Mouse (Mus musculus) embryonic fibroblast, embryonic 13.5 days (primary cell): ENCODE measurements around the gene Trib3. TPM values are rescaled to one million over a fixed set of nuclear protein-coding genes. Genes with fewer than 3 reads are reported as not detected.
A peak's percentile ranks its signal among the peaks of the same experiment; 100 is the strongest.

Experiments used
- H3K27ac ChIP-seq: 2 replicates; pipeline ENCODE4 v1.5.1; 2012; ENCODE audit warnings: low read length, control low read depth, inconsistent platforms; ENCODE audit not compliant: insufficient read depth
- H3K4me1 ChIP-seq: 2 replicates; pipeline ENCODE4 v1.6.1; 2011; ENCODE audit warnings: low read length; ENCODE audit not compliant: control insufficient read depth, insufficient read depth
- H3K4me3 ChIP-seq: 2 replicates; pipeline ENCODE4 v1.5.1; 2011; ENCODE audit warnings: mild to moderate bottlenecking, control low read depth, low read length; ENCODE audit not compliant: insufficient read depth
- CTCF ChIP-seq: IDR thresholded peaks from 2 replicates; pipeline ENCODE4 v1.5.1; 2011; ENCODE audit warnings: mild to moderate bottlenecking, control low read depth, low read length, moderate library complexity, borderline replicate concordance; ENCODE audit not compliant: insufficient read depth
- POLR2A ChIP-seq: IDR thresholded peaks from 2 replicates; pipeline ENCODE4 v1.6.1; 2011; ENCODE audit warnings: low read depth, mild to moderate bottlenecking, control low read depth, low read length, moderate library complexity
- polyA plus RNA-seq: library from polyadenylated mRNA; stranded (reverse); fragments of >200 nt; gene quantifications from 2 replicates; pipeline ENCODE4 v1.2.4, GENCODE M21; 2011; ENCODE audit warnings: low read depth; ENCODE audit not compliant: missing spikeins, insufficient read length

The Trib3 gene
- polyA plus RNA-seq, 1 experiment, result 85.1 TPM

DNA sequence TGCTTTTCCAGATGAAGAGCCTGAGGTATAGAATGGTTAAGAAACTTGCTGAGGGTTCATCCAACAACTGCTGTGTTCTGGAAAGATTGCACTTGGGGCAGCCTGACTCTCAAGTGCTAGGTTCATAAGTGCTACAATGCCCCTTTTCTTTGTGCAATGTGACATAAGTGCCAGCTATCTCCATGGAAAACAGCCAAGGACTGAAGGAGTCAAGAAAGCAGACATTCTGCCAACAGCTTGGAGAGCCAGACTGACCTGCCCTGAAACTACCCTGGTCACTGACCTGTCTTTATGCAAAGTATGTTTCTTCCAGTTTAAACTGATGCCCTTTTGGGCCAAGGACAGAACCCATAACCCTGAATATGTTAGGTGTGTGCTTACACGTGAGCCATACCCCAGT, 7.0 kb downstream of the Trib3 start:
- no peak overlapping the region for H3K4me3 ChIP-seq
- no peak overlapping the region for H3K27ac ChIP-seq
- 0 out of 2 replicates have a peak, but pooled peaks have one; percentile 9 for TF ChIP-seq POLR2A
- TF ChIP-seq CTCF, result no peak
- peaks cover 9% of the 10 kb centered on the region; the same call in 1 of the 2 replicates for H3K4me1 ChIP-seq

DNA sequence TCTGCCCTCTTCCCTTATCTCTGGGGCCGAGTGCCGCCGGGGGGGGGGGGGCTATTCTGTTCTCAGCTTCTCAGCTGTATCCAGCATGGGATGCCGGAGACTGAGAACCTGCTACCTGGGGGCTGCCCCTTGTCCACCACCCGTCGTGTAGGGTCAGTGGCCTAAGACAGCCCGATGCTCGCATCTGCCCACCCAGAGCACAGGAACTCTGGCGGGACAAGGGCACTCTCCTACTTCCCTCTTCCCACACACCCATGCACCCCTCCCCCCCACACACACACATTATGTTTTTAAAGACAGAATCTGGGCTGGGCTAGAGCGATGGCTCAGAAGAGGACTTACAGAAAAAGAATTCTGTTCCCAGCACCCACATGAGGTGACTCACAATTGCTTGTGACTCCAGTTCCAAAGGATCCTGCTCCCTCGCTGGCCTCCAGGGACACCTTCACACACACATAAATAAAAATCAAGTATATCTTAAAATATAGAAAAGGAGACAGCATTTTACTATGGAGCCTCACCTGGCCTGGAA, 8.5 kb downstream of the Trib3 start:
- H3K4me1 ChIP-seq, result peaks cover 9% of the 10 kb centered on the region; the same call in 1 of the 2 replicates
- no peak overlapping the region for H3K4me3 ChIP-seq
- no peak overlapping the region for H3K27ac ChIP-seq
- TF ChIP-seq POLR2A (no peak; the same call in 1 of the 2 replicates), CTCF (no peak)

GRCm38 (mm10) chr2:152333345-152334006, 10.4 kb downstream of the Trib3 start:
- Histone ChIP-seq H3K27ac (no peak overlapping the region), H3K4me1 (peaks cover 9% of the 10 kb centered on the region; the same call in 1 of the 2 replicates), H3K4me3 (no peak overlapping the region)
- TF ChIP-seq CTCF (no peak), POLR2A (no peak)

DNA sequence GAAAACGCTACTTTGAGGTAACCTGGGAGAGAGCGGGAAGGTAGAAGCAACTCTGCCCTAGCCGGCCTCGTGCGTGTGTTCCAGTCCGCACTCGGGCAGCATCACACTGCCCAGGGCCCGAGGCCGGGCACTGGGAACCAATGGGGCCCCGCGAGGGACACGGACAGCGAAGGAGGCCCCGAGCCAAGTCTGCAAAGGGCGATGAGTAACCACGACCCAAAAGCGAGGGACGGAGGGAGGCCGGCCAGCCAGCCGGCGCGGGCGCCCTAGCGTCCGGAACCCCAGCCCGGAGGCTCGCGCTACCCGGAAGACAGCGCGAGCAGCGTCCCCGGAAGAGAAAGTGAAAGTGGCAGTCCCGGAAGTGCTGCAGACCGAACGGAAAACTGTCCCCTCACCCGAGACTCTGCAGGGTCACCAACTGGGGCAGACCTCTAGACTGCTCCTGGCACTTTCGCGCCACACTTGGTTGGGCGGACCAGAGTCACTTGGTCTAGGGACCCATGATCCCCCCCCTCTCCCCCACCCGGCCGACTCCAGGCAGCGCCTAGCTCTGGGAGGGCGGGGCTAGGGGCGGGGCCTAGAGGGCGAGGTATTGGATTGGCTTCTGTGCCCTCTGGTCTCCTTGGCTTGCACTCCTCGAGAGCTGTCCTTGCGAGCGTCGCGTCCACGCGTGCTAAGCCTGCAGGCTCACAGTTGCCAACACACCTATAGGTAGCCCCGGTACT, 11.6 kb downstream of the Trib3 start, which contains the start of gene Rbck1:
TSS of gene Rbck1 (minus strand) at position 553 of the 725 bp plus-strand sequence.
- H3K27ac ChIP-seq, result peak within 1 kb of the TSS; percentile 74
- H3K4me3 ChIP-seq, result peak within 1 kb of the TSS; percentile 92
- TF ChIP-seq POLR2A (peak; percentile 88), CTCF (no peak)
- H3K4me1 ChIP-seq, result peaks cover 9% of the 10 kb centered on the region; the same call in 1 of the 2 replicates

DNA sequence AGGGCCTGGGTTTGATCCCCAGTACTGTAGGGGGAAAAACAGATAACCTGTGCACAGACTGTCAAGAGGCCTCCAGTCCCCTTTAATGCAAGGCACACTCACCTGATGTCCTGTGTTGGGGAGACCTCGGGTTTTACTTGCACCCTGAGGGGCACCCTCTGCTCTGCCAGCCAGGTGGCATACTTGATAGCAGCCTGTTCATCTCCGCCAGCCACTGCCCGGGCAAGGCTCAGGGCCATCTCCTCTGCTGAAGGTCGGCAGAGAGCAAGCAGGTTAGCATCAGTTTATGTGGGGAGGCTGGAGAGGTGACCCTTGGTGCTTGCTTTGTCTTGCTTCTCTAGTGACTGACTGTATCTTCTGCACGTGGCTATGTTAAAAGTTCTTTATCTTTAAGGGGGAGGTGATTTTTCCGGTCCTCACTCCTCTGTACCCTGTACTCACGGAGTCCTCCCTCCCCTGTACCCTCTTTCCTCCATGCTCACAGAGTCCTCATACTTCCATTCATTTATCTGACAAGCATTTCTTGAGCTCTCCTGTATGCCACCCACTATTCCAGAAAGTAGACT, 12.9 kb downstream of the Trib3 start:
- peaks cover 1% of the 10 kb centered on the region; the same call in 1 of the 2 replicates for H3K4me1 ChIP-seq
- TF ChIP-seq POLR2A, result no peak
- H3K4me3 ChIP-seq, result peak overlapping the region; percentile 92
- H3K27ac ChIP-seq, result no peak overlapping the region

DNA sequence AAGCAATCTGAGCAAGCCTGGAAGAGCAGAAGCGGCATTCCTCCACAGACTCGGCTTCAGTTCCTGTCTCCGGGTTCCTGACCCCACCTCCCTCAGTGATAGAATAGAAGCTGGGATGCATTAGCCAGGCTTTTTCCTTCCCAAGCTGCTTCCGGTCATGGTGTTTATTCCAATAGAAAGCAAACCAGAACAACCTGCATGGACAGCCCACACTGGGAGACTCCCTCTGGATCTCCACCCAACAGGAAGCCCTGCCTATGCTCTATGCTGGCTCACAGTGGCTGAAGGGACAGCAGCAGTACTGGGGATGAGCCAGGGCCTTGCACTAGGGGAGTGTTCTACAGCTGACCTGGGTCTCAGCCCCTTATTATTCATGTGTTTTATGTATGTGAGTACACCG, 15.9 kb downstream of the Trib3 start:
- H3K4me3 ChIP-seq, result no peak overlapping the region
- TF ChIP-seq POLR2A (no peak), CTCF (no peak)
- H3K4me1 ChIP-seq, result no peaks in the 10 kb centered on the region
- no peak overlapping the region for H3K27ac ChIP-seq

GRCm38 (mm10) chr2:152326654-152327053, 17.2 kb downstream of the Trib3 start:
- H3K27ac ChIP-seq, result no peak overlapping the region
- no peak for TF ChIP-seq POLR2A
- no peak for TF ChIP-seq CTCF
- no peaks in the 10 kb centered on the region for H3K4me1 ChIP-seq

GRCm38 (mm10) chr2:152326157-152326556, 17.7 kb downstream of the Trib3 start:
- Histone ChIP-seq H3K4me3 (no peak overlapping the region), H3K4me1 (no peaks in the 10 kb centered on the region), H3K27ac (no peak overlapping the region)
- TF ChIP-seq CTCF, result no peak
- no peak for TF ChIP-seq POLR2A

More at GRCm38 (mm10) chr2:152326654-152327053, 17.2 kb downstream of the Trib3 start:
- H3K4me3 ChIP-seq, result no peak overlapping the region

GRCm38 (mm10) chr2:152324842-152325241, 19.0 kb downstream of the Trib3 start:
- Histone ChIP-seq H3K4me1 (no peaks in the 10 kb centered on the region), H3K4me3 (no peak overlapping the region)
- TF ChIP-seq CTCF (no peak), POLR2A (no peak)

GRCm38 (mm10) chr2:152323971-152324370, 19.9 kb downstream of the Trib3 start:
- H3K4me3 ChIP-seq, result no peak overlapping the region
- H3K4me1 ChIP-seq, result no peaks in the 10 kb centered on the region
- H3K27ac ChIP-seq, result no peak overlapping the region
- TF ChIP-seq POLR2A (no peak), CTCF (no peak)

More at GRCm38 (mm10) chr2:152324842-152325241, 19.0 kb downstream of the Trib3 start:
- no peak overlapping the region for H3K27ac ChIP-seq
